Mouse (Mus musculus): ENCODE measurements at regions not wholly inside any gene's neighbourhood (a gene's known extent, or its start where the extent isn't known, plus 50 kb on each side); places are given as distances from the start of the nearest gene placed in this dataset.

GRCm38 (mm10) chr8:126656554-126657260 is 62.9 kb upstream of the Irf2bp2 start:
- TF ChIP-seq CTCF (IDR thresholded peaks at IDR 0.05; ENCODE audit: insufficient read depth, low read depth, low read length) = no peak
- TF ChIP-seq POLR2A (IDR thresholded peaks at IDR 0.05; ENCODE audit: insufficient read depth, low read depth, low read length) = no peak

Measured in olfactory bulb, adult 2 months (tissue).